Mouse (Mus musculus): ENCODE measurements around the gene Ppil4. TPM values are rescaled to one million over a fixed set of nuclear protein-coding genes. Genes with fewer than 3 reads are reported as not detected.

Ppil4 gene
- polyA plus RNA-seq, 1 experiment: 42.7 TPM

- no peaks in the 10 kb centered on the region for H3K9me3 ChIP-seq (replicated peaks; ENCODE audit: control insufficient read depth, insufficient read depth, low read length, poor library complexity, severe bottlenecking)
- no peak overlapping the region for H3K4me3 ChIP-seq (ENCODE audit: low read depth, low read length)
- H3K36me3 ChIP-seq (ENCODE audit: control insufficient read depth, insufficient read depth, low read length, poor library complexity, severe bottlenecking): no peaks in the 10 kb centered on the region
- no peak overlapping the region for H3K9ac ChIP-seq (ENCODE audit: low read depth, poor library complexity, severe bottlenecking)
- no peak for TF ChIP-seq POLR2A (IDR thresholded peaks at IDR 0.05; ENCODE audit: insufficient read depth, low read length)
- TF ChIP-seq EP300 (IDR thresholded peaks at IDR 0.05; ENCODE audit: insufficient read depth, low read depth, low read length): no peak
- TF ChIP-seq CTCF (IDR thresholded peaks at IDR 0.05; ENCODE audit: low read depth, low read length): no peak
- no peaks in the 10 kb centered on the region for H3K27me3 ChIP-seq (ENCODE audit: control insufficient read depth, insufficient read depth, low read length, poor library complexity, severe bottlenecking)
- H3K27ac ChIP-seq (ENCODE audit: insufficient read depth, low read length): no peak overlapping the region
- H3K4me1 ChIP-seq (ENCODE audit: control insufficient read depth, insufficient read depth, low read length): no peaks in the 10 kb centered on the region
Measured at GRCm38 (mm10) chr10:7860494-7860893, 67.8 kb downstream of the Ppil4 start.

DNA sequence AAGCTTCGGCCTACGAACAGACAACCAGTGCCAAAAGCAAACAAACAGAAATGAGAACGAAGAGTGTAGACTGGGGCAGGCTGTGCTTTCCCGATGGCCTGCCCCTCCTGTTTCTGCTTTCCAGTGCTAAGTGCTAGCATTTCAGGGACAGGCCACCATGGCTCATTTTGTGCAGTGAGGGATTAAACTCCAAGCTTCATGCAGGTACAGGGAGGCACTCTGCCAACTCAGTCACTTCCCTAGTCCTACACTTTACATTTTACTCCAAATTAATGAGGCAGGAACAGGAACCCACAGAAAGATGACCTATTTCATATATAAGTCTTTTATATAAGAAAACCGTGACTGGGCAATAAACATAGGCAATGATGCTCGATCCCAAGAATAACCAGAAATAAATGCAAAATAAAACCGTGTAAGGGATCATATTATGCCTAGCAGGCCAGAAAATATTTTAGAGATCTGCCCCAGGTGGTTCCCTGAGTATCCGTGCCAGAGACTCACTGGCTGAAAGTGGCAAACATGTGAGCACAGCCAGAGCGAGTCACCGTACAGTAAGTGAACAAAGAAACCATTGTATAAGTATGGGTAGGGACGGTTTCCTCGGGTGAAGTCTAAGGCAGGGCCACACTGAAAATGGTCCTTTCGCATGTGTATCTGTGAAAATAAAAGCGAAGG, 68.7 kb downstream of the Ppil4 start:
- Histone ChIP-seq H3K9me3 (replicated peaks; ENCODE audit: control insufficient read depth, insufficient read depth, low read length, poor library complexity, severe bottlenecking) (no peaks in the 10 kb centered on the region), H3K27ac (ENCODE audit: insufficient read depth, low read length) (no peak overlapping the region), H3K9ac (ENCODE audit: low read depth, poor library complexity, severe bottlenecking) (no peak overlapping the region), H3K27me3 (ENCODE audit: control insufficient read depth, insufficient read depth, low read length, poor library complexity, severe bottlenecking) (no peaks in the 10 kb centered on the region), H3K4me3 (ENCODE audit: low read depth, low read length) (no peak overlapping the region), H3K36me3 (ENCODE audit: control insufficient read depth, insufficient read depth, low read length, poor library complexity, severe bottlenecking) (no peaks in the 10 kb centered on the region), H3K4me1 (ENCODE audit: control insufficient read depth, insufficient read depth, low read length) (no peaks in the 10 kb centered on the region)
- no peak for TF ChIP-seq EP300 (IDR thresholded peaks at IDR 0.05; ENCODE audit: insufficient read depth, low read depth, low read length)
- no peak for TF ChIP-seq POLR2A (IDR thresholded peaks at IDR 0.05; ENCODE audit: insufficient read depth, low read length)
- no peak for TF ChIP-seq CTCF (IDR thresholded peaks at IDR 0.05; ENCODE audit: low read depth, low read length)

GRCm38 (mm10) chr10:7861937-7862657, 69.4 kb downstream of the Ppil4 start:
- no peak overlapping the region for H3K9ac ChIP-seq (ENCODE audit: low read depth, poor library complexity, severe bottlenecking)
- no peaks in the 10 kb centered on the region for H3K9me3 ChIP-seq (replicated peaks; ENCODE audit: control insufficient read depth, insufficient read depth, low read length, poor library complexity, severe bottlenecking)
- H3K27me3 ChIP-seq (ENCODE audit: control insufficient read depth, insufficient read depth, low read length, poor library complexity, severe bottlenecking): no peaks in the 10 kb centered on the region
- no peaks in the 10 kb centered on the region for H3K4me1 ChIP-seq (ENCODE audit: control insufficient read depth, insufficient read depth, low read length)
- H3K27ac ChIP-seq (ENCODE audit: insufficient read depth, low read length): no peak overlapping the region
- H3K4me3 ChIP-seq (ENCODE audit: low read depth, low read length): no peak overlapping the region
- TF ChIP-seq CTCF (IDR thresholded peaks at IDR 0.05; ENCODE audit: low read depth, low read length) (no peak), EP300 (IDR thresholded peaks at IDR 0.05; ENCODE audit: insufficient read depth, low read depth, low read length) (no peak), POLR2A (IDR thresholded peaks at IDR 0.05; ENCODE audit: insufficient read depth, low read length) (no peak)
- H3K36me3 ChIP-seq (ENCODE audit: control insufficient read depth, insufficient read depth, low read length, poor library complexity, severe bottlenecking): no peaks in the 10 kb centered on the region

- TF ChIP-seq EP300 (IDR thresholded peaks at IDR 0.05; ENCODE audit: insufficient read depth, low read depth, low read length) (no peak), POLR2A (IDR thresholded peaks at IDR 0.05; ENCODE audit: insufficient read depth, low read length) (no peak), CTCF (IDR thresholded peaks at IDR 0.05; ENCODE audit: low read depth, low read length) (no peak)
- H3K4me1 ChIP-seq (ENCODE audit: control insufficient read depth, insufficient read depth, low read length): no peaks in the 10 kb centered on the region
- no peaks in the 10 kb centered on the region for H3K36me3 ChIP-seq (ENCODE audit: control insufficient read depth, insufficient read depth, low read length, poor library complexity, severe bottlenecking)
- no peak overlapping the region for H3K9ac ChIP-seq (ENCODE audit: low read depth, poor library complexity, severe bottlenecking)
- no peak overlapping the region for H3K27ac ChIP-seq (ENCODE audit: insufficient read depth, low read length)
- H3K9me3 ChIP-seq (replicated peaks; ENCODE audit: control insufficient read depth, insufficient read depth, low read length, poor library complexity, severe bottlenecking): no peaks in the 10 kb centered on the region
- no peak overlapping the region for H3K4me3 ChIP-seq (ENCODE audit: low read depth, low read length)
- no peaks in the 10 kb centered on the region for H3K27me3 ChIP-seq (ENCODE audit: control insufficient read depth, insufficient read depth, low read length, poor library complexity, severe bottlenecking)
Measured at GRCm38 (mm10) chr10:7863411-7863810, 70.7 kb downstream of the Ppil4 start.

DNA sequence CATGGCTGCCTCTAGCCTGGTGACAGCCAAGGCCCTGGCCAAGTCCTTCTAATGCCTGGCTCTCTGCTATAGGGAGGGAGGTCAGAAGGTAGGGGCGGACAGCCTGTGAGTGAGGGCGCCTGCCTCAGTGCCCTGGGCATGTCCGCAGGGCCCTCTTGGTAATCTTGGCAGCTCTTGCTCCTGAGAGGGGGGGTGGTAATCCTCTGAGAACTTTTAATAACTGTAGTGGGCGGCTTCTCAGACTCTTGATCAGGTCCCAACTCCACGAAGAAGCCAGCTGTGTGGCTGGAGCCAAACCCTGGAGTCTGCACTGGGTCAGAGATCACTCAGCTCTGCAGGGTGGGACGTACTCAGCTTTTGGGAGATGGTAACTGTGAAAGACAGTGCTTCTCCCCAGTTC, 71.5 kb downstream of the Ppil4 start:
- Histone ChIP-seq H3K36me3 (ENCODE audit: control insufficient read depth, insufficient read depth, low read length, poor library complexity, severe bottlenecking) (no peaks in the 10 kb centered on the region), H3K9ac (ENCODE audit: low read depth, poor library complexity, severe bottlenecking) (no peak overlapping the region), H3K4me1 (ENCODE audit: control insufficient read depth, insufficient read depth, low read length) (no peaks in the 10 kb centered on the region), H3K9me3 (replicated peaks; ENCODE audit: control insufficient read depth, insufficient read depth, low read length, poor library complexity, severe bottlenecking) (no peaks in the 10 kb centered on the region), H3K27ac (ENCODE audit: insufficient read depth, low read length) (no peak overlapping the region), H3K27me3 (ENCODE audit: control insufficient read depth, insufficient read depth, low read length, poor library complexity, severe bottlenecking) (no peaks in the 10 kb centered on the region), H3K4me3 (ENCODE audit: low read depth, low read length) (no peak overlapping the region)
- TF ChIP-seq EP300 (IDR thresholded peaks at IDR 0.05; ENCODE audit: insufficient read depth, low read depth, low read length) (no peak), POLR2A (IDR thresholded peaks at IDR 0.05; ENCODE audit: insufficient read depth, low read length) (no peak), CTCF (IDR thresholded peaks at IDR 0.05; ENCODE audit: low read depth, low read length) (no peak)

DNA sequence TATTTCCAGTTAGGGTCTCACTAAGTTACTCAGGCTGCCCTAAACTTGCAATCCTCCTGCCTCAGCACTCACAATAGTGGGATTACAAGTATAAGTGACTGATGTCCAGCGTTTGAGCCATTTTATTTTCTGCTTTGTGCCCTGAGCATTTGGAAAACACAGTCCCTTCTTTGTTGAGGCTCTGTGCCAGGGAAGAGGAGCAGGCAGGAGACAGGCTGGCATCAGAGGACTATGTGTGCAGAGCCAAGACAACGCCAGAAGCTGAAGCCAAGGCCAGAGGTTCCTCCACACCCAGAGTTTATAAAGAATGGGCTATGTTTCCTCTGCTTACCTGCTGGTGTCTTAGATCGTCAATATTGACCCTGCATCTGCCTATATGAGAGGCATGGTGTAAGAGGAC, 72.1 kb downstream of the Ppil4 start:
- H3K9me3 ChIP-seq (replicated peaks; ENCODE audit: control insufficient read depth, insufficient read depth, low read length, poor library complexity, severe bottlenecking): no peaks in the 10 kb centered on the region
- TF ChIP-seq EP300 (IDR thresholded peaks at IDR 0.05; ENCODE audit: insufficient read depth, low read depth, low read length): no peak
- no peak for TF ChIP-seq POLR2A (IDR thresholded peaks at IDR 0.05; ENCODE audit: insufficient read depth, low read length)
- no peak for TF ChIP-seq CTCF (IDR thresholded peaks at IDR 0.05; ENCODE audit: low read depth, low read length)
- H3K9ac ChIP-seq (ENCODE audit: low read depth, poor library complexity, severe bottlenecking): no peak overlapping the region
- no peaks in the 10 kb centered on the region for H3K36me3 ChIP-seq (ENCODE audit: control insufficient read depth, insufficient read depth, low read length, poor library complexity, severe bottlenecking)
- H3K27me3 ChIP-seq (ENCODE audit: control insufficient read depth, insufficient read depth, low read length, poor library complexity, severe bottlenecking): no peaks in the 10 kb centered on the region
- no peaks in the 10 kb centered on the region for H3K4me1 ChIP-seq (ENCODE audit: control insufficient read depth, insufficient read depth, low read length)
- no peak overlapping the region for H3K27ac ChIP-seq (ENCODE audit: insufficient read depth, low read length)
- H3K4me3 ChIP-seq (ENCODE audit: low read depth, low read length): no peak overlapping the region

All from ES-Bruce4 (cell line).